Mouse (Mus musculus) 3T3-L1 (cell line): ENCODE measurements at regions not wholly inside any gene's neighbourhood (a gene's known extent, or its start where the extent isn't known, plus 50 kb on each side); places are given as distances from the start of the nearest gene placed in this dataset.

Source experiments
- DNase-seq: peaks from one replicate; pipeline ENCODE4 v3.0.0-alpha.2; 2015; ENCODE audit warnings: low read depth, low spot score

DNA sequence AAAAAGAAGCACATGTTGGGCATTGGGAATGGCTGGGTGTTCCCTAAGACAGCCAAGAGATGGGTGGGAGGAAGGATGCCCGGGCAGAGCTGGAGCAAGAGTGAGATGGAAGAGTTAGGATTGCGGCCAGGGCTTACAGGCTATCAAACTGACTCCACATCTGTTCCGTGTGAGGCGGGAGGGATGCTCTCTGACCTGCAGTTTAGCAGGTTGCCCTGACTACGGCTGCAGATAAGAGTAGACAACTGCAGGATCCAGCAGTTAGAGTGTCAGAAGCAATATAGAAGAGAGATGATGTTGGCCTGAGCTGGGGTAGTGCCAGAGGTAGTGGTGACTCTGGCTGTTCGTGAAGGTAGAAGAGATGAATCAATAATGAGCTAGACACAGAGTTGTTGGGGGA lies 61.6 kb upstream of the Syt6 start:
- DNase-seq: no peak

DNA sequence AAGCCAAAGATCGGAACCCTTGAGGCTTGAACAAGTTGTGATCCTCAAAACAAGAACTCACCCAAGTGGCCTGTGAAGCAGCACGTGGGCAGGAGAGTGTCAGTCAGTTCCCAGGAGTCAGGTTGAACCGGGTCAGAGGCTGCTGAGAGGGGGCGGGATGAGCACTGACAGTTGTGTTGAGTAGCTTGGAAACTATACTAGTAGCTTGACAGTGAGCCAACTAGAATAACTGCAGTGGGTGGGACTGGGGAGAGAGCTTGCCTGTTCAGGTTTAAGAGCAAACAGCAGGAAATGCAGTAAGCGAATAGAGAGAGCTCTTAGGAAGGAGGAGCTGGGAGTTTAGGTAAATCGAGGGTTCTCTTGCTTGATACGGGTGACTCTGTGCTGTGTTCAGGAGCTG lies 61.0 kb upstream of the Syt6 start:
- DNase-seq: peak; percentile 11

DNA sequence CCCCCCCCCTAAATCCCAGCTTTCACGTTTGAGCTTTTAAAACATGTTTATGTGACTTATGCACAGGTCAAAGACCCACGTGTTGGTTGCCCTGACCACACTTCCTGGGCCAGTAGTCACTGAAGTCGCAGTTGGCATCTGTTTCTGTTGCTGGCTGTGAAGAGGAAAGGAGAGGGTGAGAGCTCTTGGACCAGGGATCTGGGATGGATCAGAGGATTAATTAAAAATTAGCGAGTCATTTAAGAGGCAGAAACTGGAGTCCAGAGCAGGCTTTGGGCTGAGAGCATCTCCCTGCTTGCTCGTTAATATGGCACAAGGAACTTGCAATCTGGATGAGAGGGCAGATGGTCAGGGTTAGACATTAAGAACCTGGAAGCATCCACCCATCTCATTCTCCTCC lies 59.1 kb upstream of the Syt6 start:
- no peak for DNase-seq

DNA sequence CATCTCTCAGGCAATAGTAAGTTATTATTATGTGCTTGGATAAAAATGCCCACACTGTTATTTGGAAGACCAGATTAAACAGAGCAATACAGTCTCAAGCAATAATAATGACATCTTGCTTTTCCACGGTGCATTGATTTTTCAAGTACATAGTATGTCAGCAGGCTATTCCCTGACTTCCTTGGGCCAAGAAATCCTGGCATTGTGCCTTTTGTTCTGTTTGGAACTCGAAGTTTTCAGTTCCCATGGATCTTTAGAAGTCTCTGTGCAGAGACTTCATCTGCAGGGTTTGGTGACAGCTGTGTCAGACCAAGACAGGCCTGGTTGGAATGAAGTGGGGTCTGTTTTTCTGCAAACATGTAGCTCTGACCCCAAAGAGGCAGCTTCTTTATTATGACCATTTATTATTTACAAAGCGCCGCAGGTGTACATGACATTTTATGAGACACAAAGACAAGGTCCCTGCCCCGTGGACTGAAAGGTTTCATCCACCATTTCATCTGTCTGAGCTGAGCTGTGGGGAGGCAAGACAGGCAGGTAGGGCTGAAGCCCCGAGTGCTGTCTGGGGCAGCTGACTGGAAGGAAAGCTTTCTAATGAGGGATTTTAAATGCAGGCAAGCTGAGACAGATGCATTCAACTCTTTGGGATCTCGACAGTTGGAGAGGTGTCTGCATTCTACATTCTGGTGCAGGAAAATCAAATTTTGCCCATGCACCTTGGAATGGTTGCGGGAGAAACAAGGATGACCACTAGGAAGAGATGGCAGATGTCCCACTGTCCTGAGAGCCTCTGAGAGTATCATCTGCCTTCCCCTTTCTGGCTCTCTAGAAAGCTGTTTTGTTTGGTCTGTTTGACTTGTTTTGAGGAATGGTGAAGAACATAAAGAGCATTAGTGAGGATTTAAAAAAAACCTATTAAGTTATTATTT lies 57.4 kb upstream of the Syt6 start:
- no peak for DNase-seq

DNA sequence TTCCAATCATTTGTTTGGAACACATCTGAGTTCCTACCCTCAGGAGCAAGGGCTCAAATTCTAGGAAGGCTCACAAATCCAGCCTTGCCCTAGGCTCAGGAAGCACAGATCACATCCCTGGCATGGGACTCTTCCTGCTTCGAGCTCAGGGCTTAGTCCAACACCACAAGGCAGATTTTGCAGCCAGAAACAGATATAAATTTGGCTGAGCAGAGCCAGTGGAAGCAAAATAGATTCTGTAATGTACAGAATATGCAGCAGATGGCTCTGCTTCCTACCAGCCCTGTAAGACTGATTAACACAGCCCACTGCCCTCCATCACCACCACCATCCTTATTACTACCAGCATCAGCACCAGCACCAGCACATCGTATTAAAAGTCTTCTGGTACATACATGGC lies 56.4 kb upstream of the Syt6 start:
- DNase-seq: no peak
